Mouse (Mus musculus): Measurements from ENCODE around the gene Zfp512b.

GRCm38 (mm10) chr2:181570375-181570774 is 22.2 kb downstream of the Zfp512b start:
- TF ChIP-seq POLR2A (IDR thresholded peaks at IDR 0.05; ENCODE audit: borderline replicate concordance, extremely low read depth, insufficient read depth, insufficient read length, poor library complexity, severe bottlenecking): no peak
- no peak for TF ChIP-seq CTCF (IDR thresholded peaks at IDR 0.05; ENCODE audit: borderline replicate concordance, extremely low read depth, insufficient read depth, insufficient read length)
